Comparison of ENCODE assay signal across 8 mouse cellular contexts in the genomic region with DNA sequence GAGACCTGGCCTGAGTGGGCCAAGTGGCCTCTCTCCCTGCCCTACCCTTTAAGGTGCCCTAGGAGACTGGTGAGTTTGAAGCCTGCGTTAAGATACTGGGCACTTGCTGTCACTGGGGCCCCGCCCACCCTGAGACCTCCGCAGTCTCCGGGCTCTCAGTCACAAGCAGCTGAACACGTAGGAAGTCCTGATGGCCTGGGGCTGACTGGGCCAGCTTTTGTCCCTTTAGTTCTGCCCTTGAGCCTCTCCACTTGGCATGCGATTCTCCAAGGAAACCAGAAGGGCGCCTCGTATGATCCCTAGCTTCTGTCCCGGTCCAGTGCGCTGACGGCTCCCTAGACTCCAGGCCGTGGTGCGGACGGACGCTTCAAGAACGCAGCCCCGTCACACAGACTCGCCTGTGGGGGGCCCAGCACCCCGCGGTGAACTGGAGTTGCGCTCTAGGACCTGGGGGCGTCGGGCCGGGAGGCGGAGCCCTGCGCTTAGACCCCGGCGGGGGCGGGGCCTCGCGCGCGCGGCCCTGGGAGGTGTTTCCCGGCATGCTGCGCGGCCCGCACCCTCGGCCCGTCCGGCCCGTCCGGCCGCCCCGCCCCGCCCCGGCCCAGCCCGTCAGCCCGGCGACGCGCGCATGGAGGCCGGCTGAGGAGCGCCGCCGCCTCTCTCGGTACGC. TPM values are rescaled to one million over a fixed set of nuclear protein-coding genes. Genes with fewer than 3 reads are reported as not detected.
DNase-seq lines count a peak whose midpoint lies in the region; ATAC-seq and TF ChIP-seq lines count a peak whose summit lies in the region.

No protein-coding gene starts in this region.

- H3K27ac ChIP-seq in heart, embryonic 12.5 days (ENCODE audit: poor library complexity, severe bottlenecking): peak overlapping the region; percentile 93
- peak overlapping the region; percentile 93 for H3K27ac ChIP-seq in kidney, postnatal 0 days
- peak overlapping the region; percentile 65 for H3K27ac ChIP-seq in liver, embryonic 13.5 days
- H3K27ac ChIP-seq in stomach, embryonic 14.5 days (ENCODE audit: low read length): peak overlapping the region; percentile 76

- peaks cover 41% of the 10 kb centered on the region for H3K4me1 ChIP-seq in erythroblast, embryonic 14.5 days (ENCODE audit: control insufficient read depth)
- H3K4me1 ChIP-seq in heart, embryonic 12.5 days (replicated peaks): peaks cover 58% of the 10 kb centered on the region
- peaks cover 20% of the 10 kb centered on the region for H3K4me1 ChIP-seq in kidney, postnatal 0 days (replicated peaks; ENCODE audit: insufficient read depth, low read length)
- peaks cover 42% of the 10 kb centered on the region for H3K4me1 ChIP-seq in liver, embryonic 13.5 days (replicated peaks)
- peaks cover 29% of the 10 kb centered on the region for H3K4me1 ChIP-seq in stomach, embryonic 14.5 days (ENCODE audit: control insufficient read depth, insufficient read depth, low read length)

- H3K4me3 ChIP-seq in erythroblast, embryonic 14.5 days (replicated peaks): peak overlapping the region; percentile 87
- peak overlapping the region; percentile 87 for H3K4me3 ChIP-seq in heart, embryonic 12.5 days
- peak overlapping the region; percentile 81 for H3K4me3 ChIP-seq in kidney, postnatal 0 days (replicated peaks; ENCODE audit: low read depth, low read length)
- peak overlapping the region; percentile 78 for H3K4me3 ChIP-seq in liver, embryonic 13.5 days (replicated peaks)
- H3K4me3 ChIP-seq in stomach, embryonic 14.5 days (ENCODE audit: low read depth, low read length): peak overlapping the region; percentile 83

- H3K36me3 ChIP-seq in erythroblast, embryonic 14.5 days (ENCODE audit: control insufficient read depth): peaks cover 3% of the 10 kb centered on the region; the same call in 1 of the 2 replicates
- peaks cover 9% of the 10 kb centered on the region for H3K36me3 ChIP-seq in heart, embryonic 12.5 days
- peaks cover 3% of the 10 kb centered on the region; the same call in 1 of the 2 replicates for H3K36me3 ChIP-seq in kidney, postnatal 0 days (ENCODE audit: insufficient read depth, low read length)
- H3K36me3 ChIP-seq in liver, embryonic 13.5 days: no peaks in the 10 kb centered on the region
- H3K36me3 ChIP-seq in stomach, embryonic 14.5 days (ENCODE audit: control insufficient read depth, insufficient read depth, low read length): no peaks in the 10 kb centered on the region; the same call in 1 of the 2 replicates

- ATAC-seq in heart, embryonic 12.5 days (ENCODE audit: insufficient number of reproducible peaks, low FRiP score): peak; percentile 93
- ATAC-seq in kidney, postnatal 0 days (replicated peaks; ENCODE audit: low FRiP score, low read depth): peak; percentile 91
- ATAC-seq in liver, embryonic 13.5 days (ENCODE audit: low read depth): peak; percentile 89
- ATAC-seq in stomach, embryonic 14.5 days (ENCODE audit: insufficient number of reproducible peaks, insufficient read depth, low FRiP score, low read depth): peak; percentile 96

- H3K9me3 ChIP-seq in erythroblast, embryonic 14.5 days (ENCODE audit: control insufficient read depth, low read length): no peaks in the 10 kb centered on the region
- no peaks in the 10 kb centered on the region for H3K9me3 ChIP-seq in heart, embryonic 12.5 days (replicated peaks)
- no peaks in the 10 kb centered on the region for H3K9me3 ChIP-seq in kidney, postnatal 0 days (replicated peaks; ENCODE audit: low read length)
- H3K9me3 ChIP-seq in liver, embryonic 13.5 days (replicated peaks): no peaks in the 10 kb centered on the region
- H3K9me3 ChIP-seq in stomach, embryonic 14.5 days (ENCODE audit: control insufficient read depth, low read depth, low read length): no peaks in the 10 kb centered on the region

- peak overlapping the region; percentile 92 for H3K9ac ChIP-seq in heart, embryonic 12.5 days
- peak overlapping the region; percentile 92 for H3K9ac ChIP-seq in kidney, postnatal 0 days (ENCODE audit: low read depth, low read length)
- peak overlapping the region; percentile 87 for H3K9ac ChIP-seq in liver, embryonic 13.5 days
- H3K9ac ChIP-seq in stomach, embryonic 14.5 days (replicated peaks; ENCODE audit: low read depth, low read length): peak overlapping the region; percentile 89

- WGBS in heart, embryonic 12.5 days: under 1% methylated on average over 45 of the region's 59 CpGs
- WGBS in kidney, postnatal 0 days: under 1% methylated on average over 54 of the region's 59 CpGs
- WGBS in liver, embryonic 13.5 days (ENCODE audit: insufficient replicate concordance): 0% methylated on average over 38 of the region's 59 CpGs
- WGBS in stomach, embryonic 14.5 days: under 1% methylated on average over 57 of the region's 59 CpGs

- peaks cover 14% of the 10 kb centered on the region for H3K27me3 ChIP-seq in erythroblast, embryonic 14.5 days (ENCODE audit: control insufficient read depth)
- H3K27me3 ChIP-seq in heart, embryonic 12.5 days (replicated peaks): no peaks in the 10 kb centered on the region
- H3K27me3 ChIP-seq in kidney, postnatal 0 days (ENCODE audit: insufficient read depth, low read length): no peaks in the 10 kb centered on the region
- peaks cover 22% of the 10 kb centered on the region for H3K27me3 ChIP-seq in liver, embryonic 13.5 days
- no peaks in the 10 kb centered on the region for H3K27me3 ChIP-seq in stomach, embryonic 14.5 days (ENCODE audit: control insufficient read depth, insufficient read depth, low read length)

- peak overlapping the region; percentile 86 for H3K4me2 ChIP-seq in heart, embryonic 12.5 days
- H3K4me2 ChIP-seq in kidney, postnatal 0 days (ENCODE audit: low read length): peak overlapping the region; percentile 67
- H3K4me2 ChIP-seq in liver, embryonic 13.5 days: peak overlapping the region; percentile 97
- peak overlapping the region; percentile 79 for H3K4me2 ChIP-seq in stomach, embryonic 14.5 days (replicated peaks; ENCODE audit: low read depth, low read length)

- no peak for TF ChIP-seq CTCF in kidney, postnatal 0 days (IDR thresholded peaks at IDR 0.05; ENCODE audit: low read depth)

- peak; percentile 88 for DNase-seq in CD4-positive, CD25-positive, alpha-beta regulatory T cell, adult 2 months (ENCODE audit: low read depth, low spot score)
- peak; percentile 71 for DNase-seq in brain, embryonic 18.5 days (ENCODE audit: low read depth, low spot score)
- peak; percentile 95 for DNase-seq in kidney, postnatal 0 days (ENCODE audit: low spot score)
- peak; percentile 71 for DNase-seq in liver, embryonic 13.5 days
- peak; percentile 71 to 82 for DNase-seq in natural killer cell, adult 2 months (ENCODE audit: low spot score in 2 of 2)

RNA-seq across cellular contexts. Expression of gene Trabd, which starts 0.7 kb away (rescaled TPM):
- 1.7 and 1.9 TPM in 2 replicates for polyA plus RNA-seq in erythroblast, embryonic 14.5 days (2012)
- 51.7 and 53.5 TPM in 2 replicates for polyA plus RNA-seq in heart, embryonic 12.5 days (2016; fragmentation: Nextera tagmentation; extraction: Ambion mirVana)
- 48.9 and 50.3 TPM in 2 replicates for polyA plus RNA-seq in kidney, postnatal 0 days (2015; fragmentation: Nextera tagmentation; extraction: Ambion mirVana)
- 16.4 and 16.6 TPM in 2 replicates for polyA plus RNA-seq in liver, embryonic 13.5 days (2015; fragmentation: Nextera tagmentation; extraction: Ambion mirVana)
- 43.9 and 47.4 TPM in 2 replicates for polyA plus RNA-seq in stomach, embryonic 14.5 days (2014; fragmentation: Nextera tagmentation; extraction: Ambion mirVana)

RNA-seq across cellular contexts. Expression of gene Selenoo, which starts 13.3 kb away (rescaled TPM):
- polyA plus RNA-seq in erythroblast, embryonic 14.5 days (2012): 0.19 and 0.34 TPM in 2 replicates
- 12.4 and 12.6 TPM in 2 replicates for polyA plus RNA-seq in heart, embryonic 12.5 days (2016; fragmentation: Nextera tagmentation; extraction: Ambion mirVana)
- 18.3 and 21.3 TPM in 2 replicates for polyA plus RNA-seq in kidney, postnatal 0 days (2015; fragmentation: Nextera tagmentation; extraction: Ambion mirVana)
- 6.4 and 7.1 TPM in 2 replicates for polyA plus RNA-seq in liver, embryonic 13.5 days (2015; fragmentation: Nextera tagmentation; extraction: Ambion mirVana)
- 22.0 and 22.2 TPM in 2 replicates for polyA plus RNA-seq in stomach, embryonic 14.5 days (2014; fragmentation: Nextera tagmentation; extraction: Ambion mirVana)

RNA-seq across cellular contexts. Expression of gene Panx2, which starts 16.1 kb away (rescaled TPM):
- not detected in 2 replicates for polyA plus RNA-seq in erythroblast, embryonic 14.5 days (2012)
- polyA plus RNA-seq in heart, embryonic 12.5 days (2016; fragmentation: Nextera tagmentation; extraction: Ambion mirVana): 1.8 and 2.4 TPM in 2 replicates
- polyA plus RNA-seq in kidney, postnatal 0 days (2015; fragmentation: Nextera tagmentation; extraction: Ambion mirVana): 0.04 and 0.05 TPM in 2 replicates
- polyA plus RNA-seq in liver, embryonic 13.5 days (2015; fragmentation: Nextera tagmentation; extraction: Ambion mirVana): not detected in 2 replicates
- 0.20 TPM in 2 replicates for polyA plus RNA-seq in stomach, embryonic 14.5 days (2014; fragmentation: Nextera tagmentation; extraction: Ambion mirVana)

RNA-seq across cellular contexts. Expression of gene Tubgcp6, which starts 47.3 kb away (rescaled TPM):
- 4.4 and 4.8 TPM in 2 replicates for polyA plus RNA-seq in erythroblast, embryonic 14.5 days (2012)
- 13.7 and 15.8 TPM in 2 replicates for polyA plus RNA-seq in heart, embryonic 12.5 days (2016; fragmentation: Nextera tagmentation; extraction: Ambion mirVana)
- polyA plus RNA-seq in kidney, postnatal 0 days (2015; fragmentation: Nextera tagmentation; extraction: Ambion mirVana): 6.6 and 7.4 TPM in 2 replicates
- polyA plus RNA-seq in liver, embryonic 13.5 days (2015; fragmentation: Nextera tagmentation; extraction: Ambion mirVana): 6.5 and 6.7 TPM in 2 replicates
- polyA plus RNA-seq in stomach, embryonic 14.5 days (2014; fragmentation: Nextera tagmentation; extraction: Ambion mirVana): 17.2 and 20.7 TPM in 2 replicates

RNA-seq across cellular contexts. Expression of gene Hdac10, which starts 52.9 kb away (rescaled TPM):
- polyA plus RNA-seq in erythroblast, embryonic 14.5 days (2012): 0.33 and 0.64 TPM in 2 replicates
- polyA plus RNA-seq in heart, embryonic 12.5 days (2016; fragmentation: Nextera tagmentation; extraction: Ambion mirVana): 12.7 and 13.4 TPM in 2 replicates
- polyA plus RNA-seq in kidney, postnatal 0 days (2015; fragmentation: Nextera tagmentation; extraction: Ambion mirVana): 12.8 and 13.2 TPM in 2 replicates
- 10.2 TPM in 2 replicates for polyA plus RNA-seq in liver, embryonic 13.5 days (2015; fragmentation: Nextera tagmentation; extraction: Ambion mirVana)
- 15.0 and 19.6 TPM in 2 replicates for polyA plus RNA-seq in stomach, embryonic 14.5 days (2014; fragmentation: Nextera tagmentation; extraction: Ambion mirVana)

Comparison
In these comparisons a context has a peak if more than half of its experiments do, and no peak if none do; other contexts are left out.
1. Peak in every context shown above with its lines: DNase-seq, ATAC-seq, H3K4me3 ChIP-seq and H3K27ac ChIP-seq.